Mouse (Mus musculus) ovary, postnatal 10 days (tissue): ENCODE measurements around the gene Cdc42bpb.

Experiments used
- DNase-seq: peaks from one replicate; pipeline ENCODE4 v3.0.0; 2022; ENCODE audit warnings: low spot score

Gene Cdc42bpb

GRCm38 (mm10) chr12:111386642-111387120 lies 9.2 kb upstream of the Cdc42bpb start:
- no peak for DNase-seq

DNA sequence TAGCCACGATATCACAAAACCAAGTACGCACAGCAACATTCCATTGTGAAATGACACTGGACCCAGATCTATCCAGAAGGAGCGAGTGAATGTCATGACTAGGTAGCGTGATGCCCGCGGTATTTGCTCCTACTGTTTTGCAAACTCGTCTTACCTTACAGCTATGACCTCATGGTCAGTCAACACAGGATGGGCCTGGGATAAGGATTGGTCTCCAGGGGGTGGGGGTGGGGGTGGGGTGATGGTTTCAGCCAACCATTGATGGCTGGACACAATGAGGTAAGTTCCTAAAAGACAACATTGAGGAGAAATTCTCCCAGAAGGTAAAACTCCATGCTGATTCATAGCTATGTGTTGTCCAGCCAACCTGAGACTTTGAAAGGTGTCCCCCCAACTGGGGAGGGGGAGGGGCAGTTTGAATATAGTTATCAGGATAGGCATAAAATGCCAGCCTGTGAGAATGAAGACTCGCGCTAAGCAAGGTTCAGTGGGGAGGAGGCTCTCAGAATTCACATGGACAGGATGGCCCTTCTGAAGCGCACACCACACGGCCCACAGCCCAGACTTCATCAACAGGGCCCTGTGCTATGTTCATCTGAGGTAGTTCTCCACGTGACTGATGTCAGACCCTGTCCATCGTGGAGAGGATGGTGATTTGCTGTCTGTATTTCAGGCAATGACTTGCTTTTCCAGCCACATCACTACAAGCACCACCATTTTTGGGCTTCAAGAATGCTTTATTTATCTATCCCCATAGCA lies 8.5 kb upstream of the Cdc42bpb start:
- DNase-seq = no peak

DNA sequence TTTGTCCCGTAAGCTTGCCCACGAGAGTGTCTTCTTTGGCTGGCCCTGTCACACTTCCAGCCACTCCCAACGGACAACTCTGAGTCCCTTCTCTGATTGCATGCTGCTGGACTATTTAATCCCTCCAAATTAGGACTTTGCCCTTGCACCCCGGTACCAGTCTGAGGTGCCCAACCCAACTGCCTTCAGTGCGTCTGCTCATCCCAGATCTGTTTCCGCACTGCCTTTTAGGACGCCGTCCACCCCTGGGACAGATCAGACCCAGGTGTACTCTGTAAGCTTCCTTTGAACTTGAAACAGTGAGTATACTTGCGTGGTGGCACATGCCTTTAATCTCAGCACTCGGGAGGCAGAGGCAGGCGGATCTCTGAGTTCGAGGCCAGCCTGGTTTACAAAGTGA lies 1.3 kb upstream of the Cdc42bpb start:
- DNase-seq = no peak

DNA sequence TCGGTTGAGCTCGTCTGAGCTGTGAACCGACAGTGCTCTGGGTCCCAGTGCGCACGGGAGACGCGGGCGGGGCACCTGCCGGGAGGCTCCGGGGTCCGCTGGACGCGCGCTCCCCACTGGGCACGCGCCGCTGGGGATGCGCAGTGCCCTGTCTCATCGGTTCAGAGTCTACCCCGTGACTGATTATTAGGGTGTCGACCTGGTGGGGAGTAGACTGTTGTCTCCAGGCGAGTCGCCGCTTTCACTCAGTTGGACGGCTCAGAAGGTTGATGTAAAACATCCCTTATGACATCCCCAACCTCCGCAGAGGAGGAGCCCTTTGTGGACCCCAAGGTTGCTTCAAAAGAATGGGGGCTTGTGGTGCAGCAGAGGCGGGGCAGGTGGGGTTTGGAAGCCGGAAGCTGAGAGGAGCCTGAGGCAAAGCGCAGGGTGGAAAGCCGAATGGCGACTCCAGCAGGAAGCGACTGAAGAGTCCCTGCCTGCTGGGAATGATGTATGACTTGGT lies 520 bp upstream of the Cdc42bpb start:
- no peak for DNase-seq

DNA sequence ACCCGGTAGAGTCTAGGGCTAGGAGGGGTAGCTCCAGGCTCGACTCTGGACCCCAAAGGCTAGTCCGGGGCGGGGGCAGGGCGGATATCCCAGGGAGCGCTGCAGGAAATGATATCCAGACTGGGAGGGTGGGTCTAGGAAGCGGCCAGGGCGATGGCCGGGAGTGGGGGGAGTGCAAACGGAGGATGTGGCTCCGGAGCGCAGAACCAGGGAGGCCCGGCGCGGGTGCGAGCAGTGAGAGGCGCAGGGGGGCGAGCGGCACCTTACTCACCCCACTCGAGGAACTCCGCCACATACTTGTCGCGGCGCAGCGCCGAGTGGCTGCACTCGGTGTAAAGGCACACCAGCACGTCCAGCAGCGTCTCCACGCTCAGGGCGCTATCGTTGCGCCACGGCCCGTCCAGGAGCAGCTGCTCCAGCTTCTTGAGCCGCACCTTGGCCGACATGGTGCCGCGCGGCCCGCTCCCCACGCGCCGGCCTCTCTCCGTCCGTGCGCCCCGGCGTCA lies 639 bp downstream of the Cdc42bpb start:
- peak; percentile 24 for DNase-seq

DNA sequence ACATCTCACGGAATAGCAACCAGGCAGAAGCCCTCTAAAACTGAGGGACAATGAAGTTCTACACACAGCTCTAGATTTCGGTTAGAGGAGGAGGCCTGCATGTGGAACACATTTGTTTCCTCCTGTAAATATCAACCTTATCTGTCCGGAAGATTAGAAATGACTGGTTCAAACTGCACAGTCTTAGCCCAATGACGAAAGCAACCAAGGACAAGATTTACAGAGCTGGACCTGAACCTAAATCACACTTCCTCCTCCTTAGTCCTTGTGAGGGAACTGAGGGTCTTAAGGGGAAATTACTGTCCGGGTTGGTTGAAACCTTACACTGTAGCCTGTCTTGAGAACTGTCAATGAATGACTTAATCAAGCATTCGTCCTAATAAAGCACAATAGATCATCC lies 1.5 kb downstream of the Cdc42bpb start:
- no peak for DNase-seq

DNA sequence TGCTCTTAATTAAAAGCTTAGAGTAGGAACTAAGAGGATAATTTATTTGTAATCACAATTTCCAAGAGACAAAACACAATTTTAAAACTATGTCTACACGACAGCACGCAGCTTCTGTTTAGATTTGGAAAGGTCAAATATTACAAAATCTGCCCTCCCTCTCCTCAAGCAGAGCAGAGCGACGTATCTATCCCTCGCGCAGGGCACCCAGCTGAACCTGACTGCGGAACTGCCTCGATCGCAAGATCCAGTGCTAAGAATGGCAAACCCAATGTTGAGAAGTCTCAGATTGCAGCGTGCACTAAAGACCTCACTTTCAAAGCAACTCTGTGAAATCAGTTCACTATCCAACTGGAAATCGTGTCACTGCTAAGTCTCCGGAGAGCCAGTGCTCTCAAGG lies 2.0 kb downstream of the Cdc42bpb start:
- no peak for DNase-seq

DNA sequence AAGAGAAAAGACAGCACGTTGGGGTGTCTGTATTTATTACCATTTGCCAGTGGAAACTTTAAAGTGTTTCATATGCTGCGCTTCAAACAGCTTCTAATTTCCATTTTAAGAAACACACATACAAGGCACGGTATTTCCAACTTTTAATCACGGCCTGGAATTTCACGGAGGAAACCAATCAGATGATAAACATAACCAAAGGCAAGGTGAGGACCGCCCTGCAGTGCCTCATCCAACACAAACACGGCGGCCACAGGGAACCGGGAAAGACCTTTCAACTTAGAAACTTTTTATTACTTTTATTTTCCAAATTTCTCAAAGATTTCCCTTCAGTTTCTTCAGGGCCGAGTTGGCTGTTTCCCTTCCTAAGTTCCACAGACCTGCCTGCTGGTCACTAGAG lies 2.8 kb downstream of the Cdc42bpb start:
- DNase-seq = no peak

GRCm38 (mm10) chr12:111373411-111373810 lies 4.1 kb downstream of the Cdc42bpb start:
- no peak for DNase-seq

DNA sequence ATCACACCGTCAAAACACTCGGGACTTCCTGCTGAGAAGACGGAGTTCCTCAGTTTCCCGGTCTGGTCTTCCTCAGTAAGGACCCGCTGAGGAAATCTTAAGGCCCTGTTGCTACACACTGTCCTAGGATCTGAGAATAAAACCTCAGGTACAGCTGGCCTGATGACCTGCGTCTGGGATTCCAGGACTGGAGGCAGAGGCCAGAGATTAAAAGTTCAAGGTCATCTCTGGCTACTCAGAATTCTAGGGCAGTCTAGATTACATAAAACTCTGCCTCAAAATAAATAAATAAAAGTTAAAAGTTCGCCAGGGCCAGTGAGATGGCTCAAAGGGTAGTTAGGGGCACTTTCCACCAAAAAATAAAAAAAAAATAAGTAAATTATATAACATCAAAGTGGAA lies 5.6 kb downstream of the Cdc42bpb start:
- DNase-seq = no peak

DNA sequence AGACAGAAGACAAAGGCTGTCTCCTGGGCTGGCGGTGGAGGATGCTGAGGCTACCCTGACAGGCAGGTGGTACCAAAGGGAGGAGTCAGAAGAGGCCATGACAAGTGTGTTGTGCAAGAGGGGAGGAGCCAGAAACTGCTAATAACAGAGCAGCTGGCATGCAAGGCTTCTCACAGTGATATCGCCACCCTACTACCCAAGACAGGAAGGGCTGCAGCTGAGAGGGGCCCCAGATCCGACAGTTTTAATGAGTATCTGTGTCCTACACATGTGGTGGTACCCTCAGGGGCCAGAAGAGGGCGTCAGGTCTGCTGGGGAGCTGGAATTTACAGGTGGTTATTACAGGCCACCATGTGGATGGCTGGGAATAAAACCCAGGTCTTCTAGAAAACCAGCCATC lies 7.3 kb downstream of the Cdc42bpb start:
- no peak for DNase-seq

- no peak for DNase-seq
These were observed 10.5 kb downstream of the Cdc42bpb start for GRCm38 (mm10) chr12:111367065-111367464.

DNA sequence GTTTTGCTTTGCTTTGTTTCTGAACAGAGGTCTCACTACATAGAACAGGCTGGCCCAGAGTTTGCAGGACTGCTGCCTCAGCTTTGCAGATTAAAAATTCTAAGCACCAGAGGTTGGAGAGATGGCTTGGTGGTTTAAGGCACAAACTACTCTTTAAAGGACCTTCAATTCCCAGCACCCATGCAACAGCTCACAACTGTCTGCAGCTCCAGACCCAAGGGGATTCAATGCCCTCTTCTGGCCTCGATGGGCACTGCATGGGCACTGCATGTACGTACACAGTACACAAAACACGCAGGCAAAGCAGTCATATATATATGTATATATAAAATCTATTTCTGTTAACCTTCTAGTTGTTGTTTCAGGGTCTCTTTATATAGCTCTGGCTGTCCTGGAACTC lies 13.3 kb downstream of the Cdc42bpb start:
- DNase-seq = no peak

DNA sequence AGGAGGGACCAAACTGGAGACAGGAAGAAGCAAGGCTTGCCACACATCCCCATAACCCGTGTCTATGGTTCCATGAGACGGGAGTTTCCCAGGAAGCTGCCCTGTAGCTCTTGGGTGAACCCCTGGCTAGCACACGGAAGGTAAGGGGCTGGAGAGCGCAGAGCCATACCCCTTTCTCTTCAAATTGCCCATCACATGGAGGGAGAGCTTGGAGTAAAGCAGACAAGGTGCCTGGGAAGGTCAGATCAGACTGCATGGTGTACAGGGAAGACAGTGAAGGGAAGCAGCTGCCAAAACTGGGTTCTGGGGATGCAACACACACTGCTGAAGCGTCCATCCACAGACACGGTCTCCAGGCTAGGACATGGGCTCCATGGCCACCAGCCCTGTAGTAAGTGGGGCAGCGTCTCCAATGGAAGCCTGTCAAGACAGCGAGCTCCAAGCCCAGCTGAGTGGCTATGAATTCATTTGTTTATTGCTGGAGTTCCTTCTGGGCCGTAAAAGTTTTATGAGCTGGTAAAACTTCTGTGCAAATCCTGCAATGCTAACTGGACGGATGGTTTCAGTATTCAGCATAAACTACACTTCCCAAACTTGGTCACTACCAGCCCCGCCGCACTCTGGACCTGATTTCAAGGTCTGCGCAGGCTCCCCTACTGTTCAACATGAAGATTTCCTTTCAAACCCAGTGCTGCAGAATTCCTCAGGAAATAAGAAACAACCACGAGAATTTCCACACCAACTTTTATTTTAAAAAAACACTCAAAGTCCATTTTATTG lies 16.0 kb downstream of the Cdc42bpb start:
- DNase-seq = no peak

DNA sequence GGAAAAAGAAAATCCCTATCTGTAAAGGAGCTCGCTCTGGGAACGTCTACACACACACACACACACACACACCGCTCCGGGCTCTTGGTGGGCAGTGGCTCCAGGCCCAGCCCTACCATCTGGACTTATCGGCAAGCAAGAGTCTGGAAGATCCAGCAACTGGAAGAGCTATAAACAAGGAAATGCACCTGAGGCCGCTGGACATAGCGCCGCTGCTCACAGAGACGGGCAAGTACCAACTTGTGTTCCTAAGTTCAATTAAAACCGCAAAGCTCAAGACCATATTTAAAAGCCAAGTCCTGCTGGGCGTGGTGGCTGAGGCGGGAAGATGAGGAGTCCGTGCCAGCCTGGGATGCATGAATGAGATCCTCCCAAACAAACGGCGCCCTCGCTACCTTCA lies 16.8 kb downstream of the Cdc42bpb start:
- no peak for DNase-seq

DNA sequence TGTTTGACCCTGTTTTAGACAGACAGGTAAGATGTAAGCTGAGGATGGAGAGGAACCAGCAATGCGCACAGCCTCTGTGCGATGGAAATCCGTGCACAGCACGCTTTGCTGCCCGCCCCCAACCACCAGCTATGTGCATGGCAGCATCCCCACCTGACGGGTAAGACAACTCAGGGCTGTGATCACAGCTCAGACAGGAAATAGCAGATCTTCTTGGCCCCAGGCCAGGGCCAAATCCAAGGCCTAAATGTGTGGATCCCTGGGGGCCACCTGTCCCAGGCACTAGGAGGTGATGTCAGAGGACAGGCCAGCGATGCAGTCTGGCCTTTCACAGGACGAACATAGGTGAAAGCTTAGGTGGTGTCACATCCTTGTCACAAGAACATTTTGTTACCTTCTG lies 21.3 kb downstream of the Cdc42bpb start:
- DNase-seq = no peak

DNA sequence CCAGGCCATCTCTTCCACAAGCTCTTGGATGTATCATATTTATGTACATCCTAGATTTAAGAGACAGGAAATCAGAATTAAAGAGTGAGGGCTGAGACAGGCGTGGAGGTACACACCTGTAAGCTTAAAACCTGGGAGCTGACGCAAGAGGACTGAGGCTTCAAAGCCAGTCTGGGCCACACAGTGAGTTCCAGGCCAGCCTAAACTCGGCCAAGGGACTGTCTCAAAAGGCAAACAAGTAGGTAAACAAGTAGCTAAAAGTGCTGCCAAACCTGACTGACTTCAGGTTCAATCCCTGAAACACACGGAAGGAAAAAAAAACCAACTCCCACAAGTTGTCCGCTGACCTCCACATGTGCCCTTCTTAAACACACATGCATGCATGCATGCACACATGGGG lies 23.4 kb downstream of the Cdc42bpb start:
- no peak for DNase-seq

- no peak for DNase-seq
These were observed 24.0 kb downstream of the Cdc42bpb start for GRCm38 (mm10) chr12:111353439-111353915.

DNA sequence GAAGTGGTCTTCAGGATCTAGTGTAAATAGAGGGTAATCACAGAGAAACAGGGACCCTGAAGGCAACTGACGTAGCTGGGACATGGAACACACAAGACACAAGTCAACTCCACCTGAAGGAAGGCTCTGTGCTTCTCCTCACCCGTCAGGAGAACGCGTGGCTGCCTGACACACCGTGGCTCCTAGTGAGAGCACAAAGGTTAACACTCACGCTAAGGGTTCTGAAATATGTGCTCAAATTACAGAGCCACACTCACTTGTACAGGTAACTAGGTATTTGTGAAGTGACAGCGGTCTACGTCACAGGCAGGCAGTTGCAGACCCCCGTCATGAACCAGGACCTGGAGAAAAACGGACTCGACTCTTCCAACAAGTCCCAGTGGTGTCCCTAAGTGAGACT lies 24.5 kb downstream of the Cdc42bpb start:
- no peak for DNase-seq

DNA sequence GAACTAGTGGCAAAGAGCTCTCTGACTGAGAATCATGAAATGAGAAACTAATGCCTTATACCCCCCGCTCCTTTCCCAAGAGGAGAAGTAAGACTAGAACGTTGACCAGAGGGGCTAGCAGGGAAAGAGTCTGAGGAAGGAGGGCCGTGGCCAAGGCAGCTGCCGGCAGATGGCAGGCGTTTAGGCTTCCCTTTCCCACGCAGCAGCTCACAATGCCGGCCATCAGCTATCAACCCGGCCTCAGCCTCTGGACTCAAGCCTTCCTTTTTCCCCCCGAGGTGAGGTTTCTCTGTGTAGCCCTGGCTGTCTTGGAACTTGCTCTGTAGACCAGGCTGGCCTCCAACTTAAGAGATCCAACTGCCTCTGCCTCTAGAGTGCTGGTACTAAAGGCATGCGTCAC lies 25.0 kb downstream of the Cdc42bpb start:
- DNase-seq = no peak

DNA sequence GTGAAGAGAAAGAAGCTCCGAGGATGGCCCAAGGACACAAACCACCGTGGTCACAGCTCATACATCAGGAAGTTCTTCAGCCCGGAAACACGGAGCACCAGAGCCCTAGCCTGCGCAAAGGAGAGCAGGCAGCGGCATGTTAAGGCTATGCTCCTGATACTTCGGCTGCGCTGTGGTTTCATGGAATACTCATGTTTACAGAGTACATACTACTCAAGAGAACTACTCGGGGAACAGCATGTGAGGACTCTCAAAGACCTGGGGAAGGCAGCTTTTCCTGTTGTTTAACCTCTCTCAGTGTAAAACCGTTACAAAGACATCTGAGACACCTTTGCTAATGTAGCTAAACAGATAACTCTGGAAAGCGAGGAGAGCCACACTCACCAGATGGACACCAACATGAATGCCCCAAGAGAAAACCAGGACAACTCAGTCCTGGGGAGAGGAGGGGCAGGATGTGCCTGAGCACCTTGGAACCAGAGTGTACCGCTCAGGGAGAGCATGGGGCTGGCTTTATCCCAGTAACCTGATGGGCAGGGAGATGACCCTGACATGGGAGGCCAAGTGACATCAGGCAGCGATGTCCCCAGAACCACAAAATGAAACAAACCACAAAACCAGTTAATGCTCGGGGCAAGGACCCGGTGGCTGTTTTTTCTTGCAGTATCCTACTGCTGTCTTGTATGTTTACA lies 27.8 kb downstream of the Cdc42bpb start:
- no peak for DNase-seq

- DNase-seq = no peak
These were observed 33.6 kb downstream of the Cdc42bpb start for GRCm38 (mm10) chr12:111343956-111344355.
